Mouse (Mus musculus) MEL (cell line): ENCODE measurements around the gene Helb.

Experiments used
- CTCF ChIP-seq, 3 experiments: IDR thresholded peaks in 2 of 3; conservative IDR thresholded peaks in 1 of 3; 2 replicates each; pipeline ENCODE4 v1.5.1; 2011 to 2012; ENCODE audit warnings: low read length in 3 of 3, low read depth in 2 of 3, mild to moderate bottlenecking in 2 of 3, improper control_type of control experiment in 1 of 3, inconsistent platforms in 1 of 3, mixed read lengths in 1 of 3, moderate library complexity in 1 of 3; ENCODE audit not compliant: control insufficient read depth in 1 of 3, insufficient read depth in 1 of 3, poor library complexity in 1 of 3, severe bottlenecking in 1 of 3
- GATA1 ChIP-seq: IDR thresholded peaks from 2 replicates; pipeline ENCODE4 v1.6.1; 2011; ENCODE audit warnings: low read depth, low read length, improper control_type of control experiment
- MAZ ChIP-seq: IDR thresholded peaks from 2 replicates; pipeline ENCODE4 v1.6.1; 2012; ENCODE audit warnings: low read depth, mild to moderate bottlenecking, inconsistent platforms, low read length, improper control_type of control experiment
- POLR2A ChIP-seq, 2 experiments: IDR thresholded peaks; 2 replicates each; pipeline ENCODE4 v1.6.1; 2011 to 2012; ENCODE audit warnings: low read length in 2 of 2, mild to moderate bottlenecking in 2 of 2, control low read depth in 1 of 2, improper control_type of control experiment in 1 of 2, low read depth in 1 of 2, moderate library complexity in 1 of 2; ENCODE audit not compliant: control insufficient read depth in 1 of 2, insufficient read depth in 1 of 2, poor library complexity in 1 of 2
- RCOR1 ChIP-seq: IDR thresholded peaks from 2 replicates; pipeline ENCODE4 v1.6.1; 2012; ENCODE audit warnings: low read depth, mild to moderate bottlenecking, inconsistent platforms, low read length, improper control_type of control experiment
- SMC3 ChIP-seq: IDR thresholded peaks from 2 replicates; pipeline ENCODE4 v1.6.1; 2011; ENCODE audit warnings: low read depth, low read length, improper control_type of control experiment
- TAL1 ChIP-seq: IDR thresholded peaks from 2 replicates; pipeline ENCODE4 v1.6.1; 2012; ENCODE audit warnings: mild to moderate bottlenecking, inconsistent platforms, low read length, moderate library complexity, mixed read lengths
- TBP ChIP-seq: IDR thresholded peaks from 2 replicates; pipeline ENCODE4 v1.8.0; 2011; ENCODE audit warnings: low read depth, low read length, improper control_type of control experiment
- TCF12 ChIP-seq: IDR thresholded peaks from 2 replicates; pipeline ENCODE4 v1.6.1; 2014; ENCODE audit warnings: low read depth, mild to moderate bottlenecking, inconsistent platforms, low read length, improper control_type of control experiment, moderate library complexity
- USF1 ChIP-seq: IDR thresholded peaks from 2 replicates; pipeline ENCODE4 v1.6.1; 2014; ENCODE audit warnings: low read depth, mild to moderate bottlenecking, inconsistent platforms, low read length, improper control_type of control experiment, moderate library complexity
- ZC3H11A ChIP-seq: IDR thresholded peaks from 2 replicates; pipeline ENCODE4 v1.6.1; 2012; ENCODE audit warnings: low read depth, mild to moderate bottlenecking, inconsistent platforms, low read length, improper control_type of control experiment
- ZMIZ1 ChIP-seq: IDR thresholded peaks from 2 replicates; pipeline ENCODE4 v1.6.1; 2012; ENCODE audit warnings: low read depth, mild to moderate bottlenecking, inconsistent platforms, low read length, improper control_type of control experiment, moderate library complexity
- ZNF384 ChIP-seq: IDR thresholded peaks from 2 replicates; pipeline ENCODE4 v1.6.1; 2012; ENCODE audit warnings: low read depth, mild to moderate bottlenecking, inconsistent platforms, low read length, improper control_type of control experiment

GRCm38 (mm10) chr10:120044714-120045234, 68.0 kb downstream of the Helb start:
- no peak for TF ChIP-seq SMC3
- no peak for TF ChIP-seq MAZ
- no peak for TF ChIP-seq ZMIZ1
- TF ChIP-seq CTCF (IDR thresholded peaks at IDR 0.05 in 2 of 3, conservative IDR thresholded peaks at IDR 0.05 in 1 of 3; ENCODE audit: control insufficient read depth in 1 of 3, insufficient read depth in 1 of 3, low read depth in 2 of 3, low read length in 3 of 3, poor library complexity in 1 of 3, severe bottlenecking in 1 of 3), result no peak
- TF ChIP-seq GATA1, result no peak
- no peak for TF ChIP-seq POLR2A (IDR thresholded peaks at IDR 0.05; ENCODE audit: control insufficient read depth in 1 of 2, insufficient read depth in 1 of 2, low read depth in 1 of 2, low read length in 2 of 2, poor library complexity in 1 of 2)
- TF ChIP-seq RCOR1, result no peak
- no peak for TF ChIP-seq TAL1
- TF ChIP-seq USF1, result no peak
- no peak for TF ChIP-seq ZC3H11A
- TF ChIP-seq TBP, result no peak
- no peak for TF ChIP-seq ZNF384
- TF ChIP-seq TCF12, result no peak
